Mouse (Mus musculus): Measurements from ENCODE around the gene Hdgf. TPM values are rescaled to one million over a fixed set of nuclear protein-coding genes. Genes with fewer than 3 reads are reported as not detected.

Hdgf gene
- total RNA-seq (2023): 100 to 1,000 TPM; 113 to 114 TPM

DNA sequence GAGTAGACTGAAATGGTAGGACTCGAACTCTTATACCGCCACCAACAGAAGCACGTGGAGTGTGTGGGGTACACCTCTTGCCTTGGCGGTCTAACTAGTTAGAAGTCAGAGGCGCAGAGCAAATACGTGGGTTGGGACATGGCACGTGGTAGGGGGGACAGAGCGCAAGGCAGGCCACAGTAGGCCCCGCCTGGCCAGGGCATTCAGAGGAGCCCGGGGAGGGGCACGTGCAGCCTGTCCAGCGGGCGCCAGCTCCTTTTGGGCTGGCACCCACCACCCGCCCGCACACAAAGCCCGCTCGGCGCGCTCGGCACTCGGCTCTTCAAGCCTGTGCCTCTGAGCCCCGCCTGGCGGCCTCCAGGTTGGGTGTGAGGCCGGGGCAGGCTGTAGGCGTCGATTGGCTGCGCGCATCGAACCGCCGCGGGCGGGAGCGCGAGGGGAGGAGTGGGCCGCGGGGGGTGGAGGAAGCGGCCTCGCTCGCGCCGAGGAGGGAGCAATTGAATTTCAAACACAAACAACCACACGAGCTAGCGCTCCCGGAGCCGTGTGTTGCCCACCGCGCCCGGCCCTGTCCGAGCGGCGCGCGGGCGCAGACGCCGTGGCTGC is at the start of gene Hdgf:
Hdgf (plus strand) TSS at position 442 of the 606 bp plus-strand sequence.

DNA sequence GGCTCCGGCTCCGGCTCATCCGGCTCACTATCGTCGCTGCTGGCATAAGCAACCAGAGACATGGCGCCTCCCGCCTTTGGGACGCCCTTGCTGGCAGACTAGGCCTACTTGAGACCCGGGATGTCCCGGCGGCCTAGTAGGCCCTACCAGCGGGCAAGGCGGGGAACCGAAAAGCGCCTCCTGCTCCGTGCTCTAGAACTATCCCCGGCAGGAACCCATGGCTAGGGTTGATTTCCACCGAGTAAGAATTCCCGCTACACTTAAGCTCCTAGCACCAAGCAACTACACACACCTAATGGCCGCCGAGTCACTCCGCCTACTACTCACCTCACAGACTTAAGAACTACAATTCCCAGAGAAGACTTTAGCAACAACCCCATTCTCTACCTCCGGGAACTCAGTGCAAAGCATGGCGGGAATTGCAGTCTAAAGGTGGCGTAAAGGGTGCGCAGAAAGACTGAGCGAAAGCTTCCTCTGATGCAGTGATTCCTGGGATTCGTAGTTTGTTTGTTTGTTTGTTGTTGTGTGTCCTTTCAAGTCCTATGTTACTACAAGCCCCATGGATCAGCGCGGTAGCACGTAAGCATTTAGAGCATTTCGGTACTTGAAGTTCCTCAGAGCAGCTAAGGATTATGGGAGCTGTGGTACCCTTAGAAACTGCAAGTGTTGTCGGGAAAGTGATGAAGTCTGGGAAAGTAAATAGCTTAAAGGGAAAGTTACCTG is 20.7 kb upstream of the Hdgf start, which contains the start of gene Prcc:
Prcc (minus strand) TSS at position 328 of the 723 bp plus-strand sequence.

DNA sequence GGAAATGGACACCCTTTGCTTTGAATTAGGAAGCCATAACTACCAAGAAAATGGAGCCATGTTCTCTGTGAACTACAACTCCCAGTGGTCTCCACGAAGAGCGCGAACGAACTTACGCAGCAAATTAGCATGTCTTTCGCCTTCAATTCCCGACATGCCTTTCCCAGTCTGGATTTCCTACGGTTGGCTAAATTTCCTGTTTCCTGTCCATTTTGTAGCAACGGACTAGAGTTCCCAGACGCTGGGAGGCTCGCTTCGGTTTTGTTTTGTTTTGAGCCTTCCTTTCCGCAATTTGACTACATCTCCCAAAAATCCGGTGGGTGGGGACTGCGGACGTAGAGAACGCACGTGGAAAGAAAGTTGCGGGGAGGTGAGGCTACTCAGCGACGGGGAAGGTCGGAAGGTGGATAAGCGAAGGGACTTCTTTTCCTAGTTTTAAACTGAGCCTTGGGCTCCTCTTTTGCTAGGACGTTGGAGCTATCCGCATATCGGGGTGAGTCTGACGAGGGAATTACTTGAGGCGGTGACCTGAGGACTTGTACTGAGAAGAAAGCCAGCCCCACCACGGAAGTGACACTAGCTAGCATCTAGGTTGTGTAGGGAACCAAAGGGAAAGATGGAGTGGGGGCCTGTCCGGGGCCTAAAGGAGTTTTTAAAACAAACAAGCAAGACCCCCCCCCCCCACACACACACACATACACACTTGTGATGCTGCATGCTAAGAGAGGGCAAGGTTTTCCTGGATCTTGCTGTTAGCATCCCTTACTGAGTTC is 13.4 kb downstream of the Hdgf start, which contains the start of gene Mrpl24:
Mrpl24 (plus strand) TSS at position 171 of the 773 bp plus-strand sequence.

DNA sequence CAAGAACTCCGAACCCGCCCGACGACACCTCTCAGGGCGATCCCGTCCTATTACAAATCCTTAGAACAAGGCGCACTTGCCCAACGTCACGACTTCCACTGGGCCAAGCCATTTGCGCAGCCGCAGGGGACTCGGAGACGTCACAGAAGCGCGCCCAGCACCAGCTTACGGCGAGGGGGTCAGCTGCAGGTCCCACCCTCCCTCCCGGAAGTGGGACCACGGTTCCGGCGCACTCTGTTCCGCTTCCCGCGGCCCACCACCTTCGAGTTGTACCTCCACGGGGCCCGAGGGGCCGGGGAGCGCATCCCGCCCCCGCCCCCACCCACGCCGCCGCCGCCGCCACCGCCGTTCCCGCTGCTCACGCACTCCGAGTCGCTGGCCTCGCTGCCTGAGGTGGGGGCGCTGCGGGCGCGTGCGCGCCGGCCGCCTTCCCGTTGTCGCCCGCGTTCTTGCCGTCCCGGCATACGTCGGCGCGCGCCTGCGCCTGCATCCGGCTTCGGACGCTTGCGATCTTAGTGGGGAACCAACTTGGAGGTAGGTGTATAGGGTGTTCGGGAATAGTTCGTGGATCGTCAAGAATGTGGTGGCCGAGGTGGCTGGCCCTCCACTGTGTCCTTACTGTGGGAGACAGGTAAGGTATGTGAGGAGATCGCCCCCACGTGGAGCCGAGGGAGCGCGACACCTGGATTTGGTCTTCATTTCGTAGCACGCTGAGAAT is 24.1 kb downstream of the Hdgf start, which contains the start of the genes Isg20l2 and Rrnad1:
Isg20l2 (plus strand) TSS at position 237 of the 718 bp plus-strand sequence.
Rrnad1 (minus strand) TSS at position 640 of the 718 bp plus-strand sequence.

DNA sequence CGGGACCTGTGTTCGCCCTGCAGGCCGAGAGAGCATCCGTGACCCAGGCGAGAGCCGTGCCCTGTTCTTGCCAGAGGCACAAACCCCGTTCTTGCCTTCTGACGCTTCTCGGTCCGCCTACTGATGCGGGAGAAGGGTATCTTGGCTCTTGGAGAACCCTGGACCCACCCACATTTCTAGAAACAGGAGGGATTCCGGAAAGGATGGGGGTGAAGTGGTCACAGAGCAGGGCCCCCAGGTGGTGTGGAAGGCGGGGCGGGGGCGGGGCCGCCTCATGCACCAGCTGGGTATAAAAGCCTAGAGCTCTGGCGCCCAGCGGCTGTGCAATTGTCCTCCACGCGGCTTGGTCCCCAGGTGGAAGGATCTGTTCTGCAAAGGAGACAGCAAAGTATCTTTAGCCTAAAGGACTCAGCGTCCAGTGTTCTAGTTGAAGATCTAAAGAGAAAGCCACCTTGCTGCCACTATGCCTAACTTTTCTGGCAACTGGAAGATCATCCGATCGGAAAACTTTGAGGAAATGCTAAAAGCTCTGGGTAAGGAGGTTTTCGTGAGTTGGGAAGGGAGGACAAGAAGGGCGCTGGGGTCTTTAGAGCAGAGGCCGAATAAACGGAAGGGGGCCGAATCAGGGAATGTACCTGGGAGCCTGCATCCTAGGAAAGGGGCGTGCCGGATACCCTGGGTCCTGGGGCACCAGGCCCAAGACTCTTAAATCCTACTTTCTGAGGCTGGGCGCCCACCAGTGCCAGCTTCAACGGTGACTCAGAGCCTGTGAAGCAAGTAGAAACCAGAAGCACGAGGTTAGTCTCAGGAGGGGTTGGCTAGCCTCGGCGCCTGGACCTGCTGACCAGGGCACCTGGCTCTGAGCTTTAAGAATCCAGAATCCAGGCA is 42.5 kb downstream of the Hdgf start, which contains the start of gene Crabp2:
Crabp2 (plus strand) TSS at position 289 of the 888 bp plus-strand sequence.

Other genes starting within 250 kb of the Hdgf start
- gene Lrrc71, start 157.7 kb upstream of the Hdgf start, total RNA-seq (2023): under 1 TPM; 0.29 to 0.69 TPM
- not detected for gene Ntrk1, start 111.2 kb upstream of the Hdgf start, total RNA-seq (2023)
- gene Insrr, start 109.4 kb upstream of the Hdgf start, total RNA-seq (2023): not detected
- 1 to 10 TPM in 1 of 2 experiments, under 1 TPM in 1; 0.95 to 1.1 TPM for gene Pear1, start 82.0 kb upstream of the Hdgf start, total RNA-seq (2023)
- 1 to 10 TPM; 1.2 TPM for gene Sh2d2a, start 59.6 kb upstream of the Hdgf start, total RNA-seq (2023)
- gene Prcc, start 20.7 kb upstream of the Hdgf start, total RNA-seq (2023): 10 to 100 TPM; 26.6 to 27.9 TPM
- 10 to 100 TPM; 70.6 to 84.0 TPM for gene Mrpl24, start 13.2 kb downstream of the Hdgf start, total RNA-seq (2023)
- gene Isg20l2, start 24.0 kb downstream of the Hdgf start, total RNA-seq (2023): 10 to 100 TPM; 21.3 to 25.8 TPM
- 10 to 100 TPM; 12.3 to 14.4 TPM for gene Rrnad1, start 24.4 kb downstream of the Hdgf start, total RNA-seq (2023)
- gene Crabp2, start 42.3 kb downstream of the Hdgf start, total RNA-seq (2023): under 1 TPM in 1 of 2 experiments, not detected in 1; 0.73 TPM
- gene Nes, start 64.8 kb downstream of the Hdgf start, total RNA-seq (2023): not detected
- gene Bcan, start 93.9 kb downstream of the Hdgf start, total RNA-seq (2023): not detected
- gene Hapln2, start 121.3 kb downstream of the Hdgf start, total RNA-seq (2023): not detected
- 1 to 10 TPM; 4.8 to 4.9 TPM for gene Gpatch4, start 136.8 kb downstream of the Hdgf start, total RNA-seq (2023)
- gene Naxe, start 152.2 kb downstream of the Hdgf start, total RNA-seq (2023): 10 to 100 TPM; 23.6 to 27.3 TPM
- not detected for gene Ttc24, start 172.0 kb downstream of the Hdgf start, total RNA-seq (2023)
- gene Iqgap3, start 175.7 kb downstream of the Hdgf start, total RNA-seq (2023): 10 to 100 TPM; 31.6 to 33.7 TPM
- gene Mef2d, start 236.1 kb downstream of the Hdgf start, total RNA-seq (2023): 100 to 1,000 TPM in 1 of 2 experiments, 10 to 100 TPM in 1; 73.1 to 107 TPM